Comparison of ENCODE assay signal across 22 mouse cellular contexts in genomic region chr9:54630905-54631304, GRCm38 (mm10). TPM values are rescaled to one million over a fixed set of nuclear protein-coding genes. Genes with fewer than 3 reads are reported as not detected.
DNase-seq lines count a peak whose midpoint lies in the region; ATAC-seq and TF ChIP-seq lines count a peak whose summit lies in the region.
"Had no signal": no experiment of that assay in that cellular context is flagged by ENCODE, and none has a peak within 500 bp of the region (broad histone marks: within the 10 kb centered on the region; RNA-seq: fewer than 3 reads in every experiment).

No protein-coding gene starts in this region.

- no peak for TF ChIP-seq EP300 in lung, postnatal 0 days (IDR thresholded peaks at IDR 0.05)
- no peak for TF ChIP-seq EP300 in stomach, postnatal 0 days (optimal IDR thresholded peaks at IDR 0.05)

- H3K4me2 ChIP-seq in forebrain, postnatal 0 days (ENCODE audit: low read depth): no peak overlapping the region
- no peak overlapping the region for H3K4me2 ChIP-seq in forebrain, embryonic 16.5 days (ENCODE audit: low read length)
- no peak overlapping the region for H3K4me2 ChIP-seq in kidney, postnatal 0 days (ENCODE audit: low read length)
- H3K4me2 ChIP-seq in kidney, embryonic 16.5 days (replicated peaks; ENCODE audit: low read depth, low read length): no peak overlapping the region
- H3K4me2 ChIP-seq in lung, postnatal 0 days (replicated peaks; ENCODE audit: low read depth, low read length): no peak overlapping the region
- H3K4me2 ChIP-seq in stomach, postnatal 0 days (replicated peaks; ENCODE audit: low read depth): no peak overlapping the region
- H3K4me2 ChIP-seq: heart, embryonic 11.5 days; neural tube, embryonic 12.5 days had no signal

- no peak overlapping the region for H3K4me3 ChIP-seq in forebrain, postnatal 0 days (ENCODE audit: low read depth, low read length)
- H3K4me3 ChIP-seq in forebrain, embryonic 16.5 days (replicated peaks; ENCODE audit: low read length): no peak overlapping the region
- H3K4me3 ChIP-seq in kidney, postnatal 0 days (replicated peaks; ENCODE audit: low read depth, low read length): no peak overlapping the region
- no peak overlapping the region for H3K4me3 ChIP-seq in kidney, embryonic 16.5 days (ENCODE audit: low read length)
- no peak overlapping the region for H3K4me3 ChIP-seq in lung, postnatal 0 days (ENCODE audit: low read depth, low read length)
- no peak overlapping the region for H3K4me3 ChIP-seq in stomach, postnatal 0 days (ENCODE audit: low read depth, low read length)
- H3K4me3 ChIP-seq: megakaryocyte, embryonic 14.5 days; neural tube, embryonic 12.5 days had no signal

- ATAC-seq in forebrain, postnatal 0 days: no peak
- ATAC-seq in forebrain, embryonic 16.5 days: no peak
- no peak for ATAC-seq in kidney, postnatal 0 days (replicated peaks; ENCODE audit: low FRiP score, low read depth)
- ATAC-seq in kidney, embryonic 16.5 days (ENCODE audit: low FRiP score, low TSS enrichment): no peak
- no peak for ATAC-seq in lung, postnatal 0 days
- no peak for ATAC-seq in stomach, postnatal 0 days (ENCODE audit: low FRiP score, low TSS enrichment)
- ATAC-seq: inflammation-experienced regulatory T-cells, adult 6 months had no signal

- H3K27ac ChIP-seq in forebrain, postnatal 0 days (ENCODE audit: low read depth, low read length): no peak overlapping the region
- no peak overlapping the region for H3K27ac ChIP-seq in forebrain, embryonic 16.5 days (ENCODE audit: low read length)
- H3K27ac ChIP-seq in kidney, postnatal 0 days: no peak overlapping the region
- no peak overlapping the region for H3K27ac ChIP-seq in kidney, embryonic 16.5 days (ENCODE audit: low read length)
- no peak overlapping the region for H3K27ac ChIP-seq in lung, postnatal 0 days (ENCODE audit: low read length)
- H3K27ac ChIP-seq in stomach, postnatal 0 days (replicated peaks): no peak overlapping the region
- H3K27ac ChIP-seq: neural tube, embryonic 12.5 days had no signal

- peak; percentile 20; the same call in 1 of the 2 replicates for TF ChIP-seq CTCF in forebrain, postnatal 0 days (IDR thresholded peaks at IDR 0.05; ENCODE audit: low read depth)
- peak; percentile 41; the same call in 1 of the 2 replicates for TF ChIP-seq CTCF in kidney, postnatal 0 days (IDR thresholded peaks at IDR 0.05; ENCODE audit: low read depth)
- TF ChIP-seq CTCF in lung, postnatal 0 days (IDR thresholded peaks at IDR 0.05): peak; percentile 38; the same call in 1 of the 2 replicates
- TF ChIP-seq CTCF in stomach, postnatal 0 days (IDR thresholded peaks at IDR 0.05; ENCODE audit: low read depth): peak; percentile 55

- no peak for DNase-seq in forebrain, postnatal 0 days
- no peak for DNase-seq in kidney, postnatal 0 days (ENCODE audit: low spot score)
- no peak for DNase-seq in lung, postnatal 0 days (ENCODE audit: low spot score)
- no peak for DNase-seq in lung, postnatal 10 days
- no peak for DNase-seq in stomach, postnatal 0 days (ENCODE audit: low spot score)
- no peak for DNase-seq in ovary, adult 18-20 months (ENCODE audit: low spot score)
- DNase-seq: cerebellum, adult 11 months; cerebellum, adult 9-11 months; heart, postnatal 10 days; kidney, adult 8-10 months; kidney, postnatal 25 days; midbrain, embryonic 14.5 days; retina, postnatal 1 day; right cerebral cortex, postnatal 25 days; spleen, adult 18-20 months; thymus, postnatal 25 days had no signal

- no peaks in the 10 kb centered on the region for H3K27me3 ChIP-seq in forebrain, postnatal 0 days (ENCODE audit: insufficient read depth, low read length)
- H3K27me3 ChIP-seq in forebrain, embryonic 16.5 days (replicated peaks; ENCODE audit: control insufficient read depth, insufficient read depth, low read length): no peaks in the 10 kb centered on the region
- no peaks in the 10 kb centered on the region for H3K27me3 ChIP-seq in kidney, postnatal 0 days (ENCODE audit: insufficient read depth, low read length)
- no peaks in the 10 kb centered on the region for H3K27me3 ChIP-seq in kidney, embryonic 16.5 days (ENCODE audit: insufficient read depth, low read length)
- no peaks in the 10 kb centered on the region for H3K27me3 ChIP-seq in lung, postnatal 0 days (replicated peaks; ENCODE audit: insufficient read depth, low read length)
- H3K27me3 ChIP-seq in stomach, postnatal 0 days (ENCODE audit: control insufficient read depth, insufficient read depth, low read length): no peaks in the 10 kb centered on the region
- H3K27me3 ChIP-seq: neural tube, embryonic 12.5 days had no signal

- no peaks in the 10 kb centered on the region for H3K4me1 ChIP-seq in forebrain, postnatal 0 days (ENCODE audit: insufficient read depth)
- no peaks in the 10 kb centered on the region for H3K4me1 ChIP-seq in forebrain, embryonic 16.5 days (replicated peaks; ENCODE audit: control insufficient read depth, insufficient read depth, low read length)
- H3K4me1 ChIP-seq in kidney, postnatal 0 days (replicated peaks; ENCODE audit: insufficient read depth, low read length): no peaks in the 10 kb centered on the region
- no peaks in the 10 kb centered on the region for H3K4me1 ChIP-seq in kidney, embryonic 16.5 days (ENCODE audit: insufficient read depth, low read length)
- no peaks in the 10 kb centered on the region for H3K4me1 ChIP-seq in lung, postnatal 0 days (ENCODE audit: insufficient read depth, low read depth, low read length)
- H3K4me1 ChIP-seq in stomach, postnatal 0 days (replicated peaks; ENCODE audit: control insufficient read depth, insufficient read depth): no peaks in the 10 kb centered on the region
- H3K4me1 ChIP-seq: neural tube, embryonic 12.5 days had no signal

- H3K9me3 ChIP-seq in forebrain, postnatal 0 days (ENCODE audit: low read length): no peaks in the 10 kb centered on the region
- no peaks in the 10 kb centered on the region for H3K9me3 ChIP-seq in forebrain, embryonic 16.5 days (ENCODE audit: control insufficient read depth, low read length)
- H3K9me3 ChIP-seq in kidney, postnatal 0 days (replicated peaks; ENCODE audit: low read length): no peaks in the 10 kb centered on the region
- no peaks in the 10 kb centered on the region for H3K9me3 ChIP-seq in kidney, embryonic 16.5 days (ENCODE audit: low read length)
- no peaks in the 10 kb centered on the region for H3K9me3 ChIP-seq in lung, postnatal 0 days (ENCODE audit: low read length)
- H3K9me3 ChIP-seq in stomach, postnatal 0 days (ENCODE audit: control insufficient read depth, low read length): 0 out of 2 replicates have a peak, but pooled peaks cover 2% of the 10 kb centered on the region
- H3K9me3 ChIP-seq: neural tube, embryonic 12.5 days had no signal

- no peaks in the 10 kb centered on the region for H3K36me3 ChIP-seq in forebrain, postnatal 0 days (ENCODE audit: insufficient read depth)
- no peaks in the 10 kb centered on the region for H3K36me3 ChIP-seq in forebrain, embryonic 16.5 days (ENCODE audit: control insufficient read depth, insufficient read depth)
- H3K36me3 ChIP-seq in kidney, postnatal 0 days (ENCODE audit: insufficient read depth, low read length): no peaks in the 10 kb centered on the region
- H3K36me3 ChIP-seq in kidney, embryonic 16.5 days (ENCODE audit: insufficient read depth, low read length): no peaks in the 10 kb centered on the region
- H3K36me3 ChIP-seq in lung, postnatal 0 days (ENCODE audit: insufficient read depth, low read length): no peaks in the 10 kb centered on the region
- H3K36me3 ChIP-seq in stomach, postnatal 0 days (ENCODE audit: control insufficient read depth, insufficient read depth, low read length): no peaks in the 10 kb centered on the region
- H3K36me3 ChIP-seq: neural tube, embryonic 12.5 days had no signal

- no peak overlapping the region for H3K9ac ChIP-seq in forebrain, postnatal 0 days
- no peak overlapping the region for H3K9ac ChIP-seq in forebrain, embryonic 16.5 days (replicated peaks; ENCODE audit: low read depth, low read length)
- H3K9ac ChIP-seq in kidney, postnatal 0 days (ENCODE audit: low read depth, low read length): no peak overlapping the region
- no peak overlapping the region for H3K9ac ChIP-seq in kidney, embryonic 16.5 days (replicated peaks; ENCODE audit: low read length)
- no peak overlapping the region for H3K9ac ChIP-seq in lung, postnatal 0 days (replicated peaks; ENCODE audit: low read depth)
- H3K9ac ChIP-seq in stomach, postnatal 0 days (ENCODE audit: low read length): no peak overlapping the region
- H3K9ac ChIP-seq: neural tube, embryonic 12.5 days had no signal

RNA-seq across cellular contexts. Expression of gene Acsbg1, which starts 30.8 kb away (rescaled TPM):
- total RNA-seq in forebrain, postnatal 0 days (2014; rRNA removed): 45.4 and 52.2 TPM in 2 replicates
- 32.8 and 38.9 TPM in 2 replicates for polyA plus RNA-seq in forebrain, postnatal 0 days (2015; fragmentation: Nextera tagmentation; extraction: Ambion mirVana)
- polyA plus RNA-seq in forebrain, embryonic 16.5 days (2015; fragmentation: Nextera tagmentation; extraction: Ambion mirVana): 19.5 and 22.6 TPM in 2 replicates
- 1.0 and 1.4 TPM in 2 replicates for polyA plus RNA-seq in kidney, postnatal 0 days (2015; fragmentation: Nextera tagmentation; extraction: Ambion mirVana)
- polyA plus RNA-seq in kidney, embryonic 16.5 days (2015; fragmentation: Nextera tagmentation; extraction: Ambion mirVana): 3.3 and 4.4 TPM in 2 replicates
- polyA plus RNA-seq in lung, postnatal 0 days (2015; fragmentation: Nextera tagmentation; extraction: Ambion mirVana): 0.10 and 0.17 TPM in 2 replicates
- 57.7 and 68.3 TPM in 2 replicates for polyA plus RNA-seq in stomach, postnatal 0 days (2015; fragmentation: Nextera tagmentation; extraction: Ambion mirVana)

RNA-seq across cellular contexts. Expression of gene Idh3a, which starts 44.8 kb away (rescaled TPM):
- total RNA-seq in forebrain, postnatal 0 days (2014; rRNA removed): 94.6 and 100 TPM in 2 replicates
- 171 and 183 TPM in 2 replicates for polyA plus RNA-seq in forebrain, postnatal 0 days (2015; fragmentation: Nextera tagmentation; extraction: Ambion mirVana)
- 151 and 163 TPM in 2 replicates for polyA plus RNA-seq in forebrain, embryonic 16.5 days (2015; fragmentation: Nextera tagmentation; extraction: Ambion mirVana)
- 247 and 272 TPM in 2 replicates for polyA plus RNA-seq in kidney, postnatal 0 days (2015; fragmentation: Nextera tagmentation; extraction: Ambion mirVana)
- 167 and 174 TPM in 2 replicates for polyA plus RNA-seq in kidney, embryonic 16.5 days (2015; fragmentation: Nextera tagmentation; extraction: Ambion mirVana)
- polyA plus RNA-seq in lung, postnatal 0 days (2015; fragmentation: Nextera tagmentation; extraction: Ambion mirVana): 79.4 and 80.3 TPM in 2 replicates
- polyA plus RNA-seq in stomach, postnatal 0 days (2015; fragmentation: Nextera tagmentation; extraction: Ambion mirVana): 105 TPM in 2 replicates
